Comparison of ENCODE assay signal across 12 mouse cellular contexts in the genomic region with DNA sequence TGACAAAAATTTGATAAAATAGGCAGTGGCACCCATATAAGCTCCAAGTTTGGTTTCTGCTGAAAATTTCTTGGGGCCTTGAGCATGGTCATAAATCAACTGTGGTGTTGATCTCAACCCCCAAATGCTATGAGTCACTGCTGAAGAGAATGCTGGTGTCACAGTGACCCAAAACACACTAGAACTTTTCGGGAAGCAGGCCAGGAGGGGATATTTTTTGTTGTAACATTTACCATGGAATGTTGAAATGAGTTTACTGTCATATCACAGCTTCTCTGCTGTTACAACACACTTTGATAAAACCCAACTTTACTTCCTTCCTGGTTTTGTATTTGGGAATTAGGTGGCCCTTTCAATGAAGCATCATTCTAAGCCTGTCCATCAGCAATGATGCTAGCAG.
A peak's percentile ranks its signal among the peaks of the same experiment; 100 is the strongest.
DNase-seq lines count a peak whose midpoint lies in the region; ATAC-seq and TF ChIP-seq lines count a peak whose summit lies in the region.
"Had no signal": no experiment of that assay in that cellular context is flagged by ENCODE, and none has a peak within 500 bp of the region (broad histone marks: within the 10 kb centered on the region; RNA-seq: fewer than 3 reads in every experiment).

No protein-coding gene starts in this region.

- H3K9me3 ChIP-seq in limb, embryonic 14.5 days (ENCODE audit: control insufficient read depth, low read length) = no peaks in the 10 kb centered on the region
- no peaks in the 10 kb centered on the region for H3K9me3 ChIP-seq in limb, embryonic 10.5 days (replicated peaks)
- H3K9me3 ChIP-seq in liver, embryonic 12.5 days (replicated peaks) = no peaks in the 10 kb centered on the region
- H3K9me3 ChIP-seq: intestine, embryonic 15.5 days had no signal

- no peak overlapping the region for H3K4me3 ChIP-seq in limb, embryonic 14.5 days (replicated peaks; ENCODE audit: low read length)
- no peak overlapping the region for H3K4me3 ChIP-seq in limb, embryonic 10.5 days
- no peak overlapping the region for H3K4me3 ChIP-seq in liver, embryonic 12.5 days
- H3K4me3 ChIP-seq: heart, adult 2 months; intestine, embryonic 15.5 days had no signal

- no peak for TF ChIP-seq POLR2A in limb, embryonic 14.5 days (IDR thresholded peaks at IDR 0.05; ENCODE audit: borderline replicate concordance, extremely low read depth, insufficient read depth, insufficient read length)

- no peak overlapping the region for H3K9ac ChIP-seq in limb, embryonic 14.5 days (ENCODE audit: low read depth, low read length, severe bottlenecking)
- H3K9ac ChIP-seq in liver, embryonic 12.5 days = no peak overlapping the region
- H3K9ac ChIP-seq: intestine, embryonic 15.5 days had no signal

- H3K27me3 ChIP-seq in limb, embryonic 14.5 days (ENCODE audit: control insufficient read depth, insufficient read depth, low read length) = no peaks in the 10 kb centered on the region
- H3K27me3 ChIP-seq in limb, embryonic 10.5 days (ENCODE audit: low read depth, poor library complexity, severe bottlenecking) = no peaks in the 10 kb centered on the region; the same call in 1 of the 2 replicates
- no peaks in the 10 kb centered on the region for H3K27me3 ChIP-seq in liver, embryonic 12.5 days (replicated peaks)
- H3K27me3 ChIP-seq: intestine, embryonic 15.5 days had no signal

- H3K4me1 ChIP-seq in limb, embryonic 14.5 days (ENCODE audit: control insufficient read depth, insufficient read depth, low read length) = no peaks in the 10 kb centered on the region
- no peaks in the 10 kb centered on the region for H3K4me1 ChIP-seq in limb, embryonic 10.5 days
- H3K4me1 ChIP-seq in liver, embryonic 12.5 days = no peaks in the 10 kb centered on the region

- DNase-seq in limb, embryonic 14.5 days (ENCODE audit: low spot score) = peak; percentile 5
- DNase-seq in limb, embryonic 10.5 days (ENCODE audit: low spot score) = no peak
- peak; percentile 84 for DNase-seq in adipocyte (ENCODE audit: low spot score)
- peak; percentile 69 for DNase-seq in fibroblast of lung, adult 2 months (ENCODE audit: low read depth)
- peak; percentile 35 for DNase-seq in lung, postnatal 36 days
- DNase-seq in layer of hippocampus, postnatal 14 days (ENCODE audit: low spot score in 2 of 2) = no peak
- DNase-seq: cerebellum, postnatal 10 days; heart, adult 2 months; thymus, postnatal 25 days had no signal

- 71% methylated on average over 1 of the region's 1 CpGs for WGBS in limb, embryonic 14.5 days
- WGBS in limb, embryonic 10.5 days = 79% methylated on average over 1 of the region's 1 CpGs
- 44% methylated on average over 1 of the region's 1 CpGs for WGBS in liver, embryonic 12.5 days (ENCODE audit: insufficient replicate concordance)

- ATAC-seq in limb, embryonic 14.5 days (ENCODE audit: low FRiP score, low read depth) = no peak
- no peak for ATAC-seq in liver, embryonic 12.5 days
- ATAC-seq: forebrain, embryonic 14.5 days had no signal

- H3K27ac ChIP-seq in limb, embryonic 14.5 days (replicated peaks; ENCODE audit: low read depth, low read length) = no peak overlapping the region
- H3K27ac ChIP-seq in limb, embryonic 10.5 days = no peak overlapping the region
- no peak overlapping the region for H3K27ac ChIP-seq in liver, embryonic 12.5 days
- H3K27ac ChIP-seq: heart, adult 2 months; intestine, embryonic 15.5 days had no signal

- H3K36me3 ChIP-seq in limb, embryonic 14.5 days (ENCODE audit: control insufficient read depth, insufficient read depth, low read length) = no peaks in the 10 kb centered on the region
- H3K36me3 ChIP-seq in limb, embryonic 10.5 days = no peaks in the 10 kb centered on the region
- no peaks in the 10 kb centered on the region for H3K36me3 ChIP-seq in liver, embryonic 12.5 days
- H3K36me3 ChIP-seq: intestine, embryonic 15.5 days had no signal

- no peak overlapping the region for H3K4me2 ChIP-seq in limb, embryonic 14.5 days (replicated peaks; ENCODE audit: low read depth, low read length, severe bottlenecking)
- no peak overlapping the region for H3K4me2 ChIP-seq in liver, embryonic 12.5 days
- H3K4me2 ChIP-seq: intestine, embryonic 15.5 days had no signal

Comparison
In these comparisons a context has a peak if more than half of its experiments do, and no peak if none do; other contexts are left out.
1. DNase-seq: peak in limb, embryonic 14.5 days (single experiment), adipocyte (single experiment), fibroblast of lung, adult 2 months (single experiment) and lung, postnatal 36 days (single experiment); none in limb, embryonic 10.5 days (single experiment) and layer of hippocampus, postnatal 14 days (0 of 2).